Mouse (Mus musculus) heart, embryonic 11.5 days (tissue): ENCODE measurements around the gene Tedc1. TPM values are rescaled to one million over a fixed set of nuclear protein-coding genes. Genes with fewer than 3 reads are reported as not detected.

Experiments
- ATAC-seq: fragments of 200-750 bp; cut with Nextera tagmentation; replicated peaks from 2 replicates; pipeline ENCODE4 v1.8.0; 2017; ENCODE audit warnings: moderate library complexity; ENCODE audit not compliant: insufficient number of reproducible peaks, low FRiP score, low TSS enrichment
- H3K27ac ChIP-seq: fragments of 300-500 bp; sonication (generic); 2 replicates; pipeline ENCODE4 v1.5.1; 2014; ENCODE audit warnings: mild to moderate bottlenecking, low read depth, low read length
- H3K27me3 ChIP-seq: fragments of 300-500 bp; sonication (generic); 2 replicates; pipeline ENCODE4 v1.6.1; 2014; ENCODE audit warnings: mild to moderate bottlenecking, low read length, mixed read lengths; ENCODE audit not compliant: control insufficient read depth, insufficient read depth
- H3K36me3 ChIP-seq: fragments of 300-500 bp; sonication (generic); 2 replicates; pipeline ENCODE4 v1.6.1; 2014; ENCODE audit warnings: mild to moderate bottlenecking, low read length, moderate library complexity, mixed read lengths; ENCODE audit not compliant: control insufficient read depth, insufficient read depth
- H3K4me1 ChIP-seq: fragments of 300-500 bp; sonication (generic); 2 replicates; pipeline ENCODE4 v1.6.1; 2014; ENCODE audit warnings: low read length; ENCODE audit not compliant: control insufficient read depth, insufficient read depth
- H3K4me2 ChIP-seq: fragments of 300-500 bp; sonication (generic); 2 replicates; pipeline ENCODE4 v1.6.1; 2014; ENCODE audit warnings: mild to moderate bottlenecking, moderate library complexity
- H3K4me3 ChIP-seq: fragments of 300-500 bp; sonication (generic); 2 replicates; pipeline ENCODE4 v1.5.1; 2014; ENCODE audit warnings: low read depth, low read length
- H3K9ac ChIP-seq: fragments of 300-500 bp; sonication (generic); 2 replicates; pipeline ENCODE4 v1.6.1; 2014; ENCODE audit warnings: mild to moderate bottlenecking, low read depth, low read length, moderate library complexity
- H3K9me3 ChIP-seq: fragments of 300-500 bp; sonication (generic); replicated peaks from 2 replicates; pipeline ENCODE4 v1.6.1; 2016; ENCODE audit warnings: low read length; ENCODE audit not compliant: control insufficient read depth
- WGBS: fragments of 180-500 bp; shearing (Covaris S2); extraction: QIAGEN DNeasy Blood & Tissue Kit; methylation state at CpG from one replicate; pipeline ENCODE4 v1.1.7; 2014; ENCODE audit not compliant: insufficient replicate concordance; 5-methylcytosine and 5-hydroxymethylcytosine counted together
- polyA plus RNA-seq: library from polyadenylated mRNA; unstranded; fragments of >200 nt; fragmentation: Nextera tagmentation; extraction: Ambion mirVana; gene quantifications from 2 replicates; pipeline ENCODE4 v1.2.1, GENCODE M21; 2014

Tedc1 gene
- polyA plus RNA-seq, 1 experiment from 2014 or later, result 16.6 TPM

- no peak overlapping the region for H3K27ac ChIP-seq
- H3K9me3 ChIP-seq, result no peaks in the 10 kb centered on the region
- H3K4me2 ChIP-seq, result no peak overlapping the region
- no peaks in the 10 kb centered on the region for H3K27me3 ChIP-seq
- ATAC-seq, result no peak; the same call in 1 of the 2 replicates
- no peaks in the 10 kb centered on the region for H3K4me1 ChIP-seq
- WGBS, result 82% methylated on average over 18 of the region's 18 CpGs
- H3K9ac ChIP-seq, result no peak overlapping the region
- H3K36me3 ChIP-seq, result no peaks in the 10 kb centered on the region
- H3K4me3 ChIP-seq, result no peak overlapping the region
Measured at GRCm38 (mm10) chr12:113176960-113177725, 20.9 kb downstream of the Tedc1 start.

GRCm38 (mm10) chr12:113181020-113181419 lies 24.8 kb downstream of the Tedc1 start:
- no peak overlapping the region for H3K4me3 ChIP-seq
- no peak overlapping the region for H3K9ac ChIP-seq
- no peaks in the 10 kb centered on the region for H3K36me3 ChIP-seq
- H3K27ac ChIP-seq, result no peak overlapping the region
- H3K4me2 ChIP-seq, result no peak overlapping the region
- H3K4me1 ChIP-seq, result peaks cover 1% of the 10 kb centered on the region
- no peak for ATAC-seq
- H3K27me3 ChIP-seq, result peaks cover 16% of the 10 kb centered on the region
- no peaks in the 10 kb centered on the region for H3K9me3 ChIP-seq
- 45% methylated on average over 4 of the region's 4 CpGs for WGBS

- Histone ChIP-seq H3K27me3 (peaks cover 46% of the 10 kb centered on the region), H3K4me1 (peaks cover 14% of the 10 kb centered on the region), H3K27ac (no peak overlapping the region), H3K4me2 (peak overlapping the region; percentile 93; the same call in 1 of the 2 replicates), H3K36me3 (no peaks in the 10 kb centered on the region), H3K4me3 (no peak overlapping the region), H3K9ac (no peak overlapping the region), H3K9me3 (no peaks in the 10 kb centered on the region)
- 53% methylated on average over 5 of the region's 5 CpGs for WGBS
- no peak for ATAC-seq
Measured at GRCm38 (mm10) chr12:113184945-113185344, 28.7 kb downstream of the Tedc1 start.

- 2% methylated on average over 62 of the region's 63 CpGs for WGBS
- Histone ChIP-seq H3K4me2 (peak within 1 kb of the TSS; percentile 93), H3K36me3 (no peaks in the 10 kb centered on the region), H3K4me1 (peaks cover 14% of the 10 kb centered on the region), H3K9ac (peak within 1 kb of the TSS; percentile 56; the same call in 1 of the 2 replicates), H3K27ac (no peak within 1 kb of the TSS), H3K27me3 (peaks cover 46% of the 10 kb centered on the region), H3K4me3 (peak within 1 kb of the TSS; percentile 53), H3K9me3 (no peaks in the 10 kb centered on the region)
- ATAC-seq, result 0 out of 2 replicates have a peak, but pooled peaks have one; percentile 19
Measured at GRCm38 (mm10) chr12:113185442-113186291, 29.4 kb downstream of the Tedc1 start, which contains the start of gene Tmem121. Gene Tmem121, plus strand, starts transcription at chr12:113185930.

GRCm38 (mm10) chr12:113186326-113187010 lies 30.2 kb downstream of the Tedc1 start:
- H3K9ac ChIP-seq, result peak overlapping the region; percentile 56; the same call in 1 of the 2 replicates

GRCm38 (mm10) chr12:113187011-113187375 lies 30.8 kb downstream of the Tedc1 start:
- ATAC-seq, result no peak
- WGBS, result 41% methylated on average over 4 of the region's 4 CpGs
- Histone ChIP-seq H3K27me3 (peaks cover 46% of the 10 kb centered on the region), H3K9me3 (no peaks in the 10 kb centered on the region), H3K4me1 (peaks cover 14% of the 10 kb centered on the region), H3K4me2 (peak overlapping the region; percentile 84), H3K36me3 (no peaks in the 10 kb centered on the region), H3K4me3 (no peak overlapping the region), H3K27ac (no peak overlapping the region), H3K9ac (no peak overlapping the region)

More at GRCm38 (mm10) chr12:113186326-113187010, 30.2 kb downstream of the Tedc1 start:
- Histone ChIP-seq H3K27me3 (peaks cover 46% of the 10 kb centered on the region), H3K36me3 (no peaks in the 10 kb centered on the region), H3K4me2 (peak overlapping the region; percentile 93), H3K27ac (no peak overlapping the region), H3K9me3 (no peaks in the 10 kb centered on the region), H3K4me3 (peak overlapping the region; percentile 53), H3K4me1 (peaks cover 14% of the 10 kb centered on the region)
- no peak for ATAC-seq
- 36% methylated on average over 12 of the region's 12 CpGs for WGBS

GRCm38 (mm10) chr12:113187584-113188295 lies 31.5 kb downstream of the Tedc1 start:
- Histone ChIP-seq H3K4me1 (peaks cover 14% of the 10 kb centered on the region), H3K36me3 (no peaks in the 10 kb centered on the region), H3K4me3 (peak overlapping the region; percentile 36), H3K9ac (no peak overlapping the region), H3K27ac (no peak overlapping the region), H3K4me2 (peak overlapping the region; percentile 84), H3K27me3 (peaks cover 46% of the 10 kb centered on the region), H3K9me3 (no peaks in the 10 kb centered on the region)
- WGBS, result 4% methylated on average over 54 of the region's 56 CpGs
- ATAC-seq, result peak; percentile 43
